Mouse (Mus musculus) bone marrow, adult 2 months (tissue): ENCODE measurements around the gene Cdc14b.

ENCODE experiments used
- CTCF ChIP-seq: fragments of 200-500 bp; IDR thresholded peaks from 2 replicates; pipeline ENCODE4 v1.5.1; 2011; ENCODE audit warnings: low read length, control low read depth; ENCODE audit not compliant: control insufficient read depth, insufficient read depth
- POLR2A ChIP-seq: fragments of 200-500 bp; IDR thresholded peaks from 2 replicates; pipeline ENCODE4 v1.6.1; 2011; ENCODE audit warnings: low read depth, mild to moderate bottlenecking, control low read depth, low read length, borderline replicate concordance; ENCODE audit not compliant: control insufficient read depth

GRCm38 (mm10) chr13:64163147-64163715 is 111.9 kb downstream of the Cdc14b start:
- no peak for TF ChIP-seq POLR2A
- no peak for TF ChIP-seq CTCF
